Mouse (Mus musculus) embryonic facial prominence, embryonic 15.5 days (tissue): ENCODE measurements at regions not wholly inside any gene's neighbourhood (a gene's known extent, or its start where the extent isn't known, plus 50 kb on each side); places are given as distances from the start of the nearest gene placed in this dataset.

ENCODE experiments used
- ATAC-seq: fragments of 200-750 bp; cut with Nextera tagmentation; 2 replicates; pipeline ENCODE4 v1.8.0; 2017; ENCODE audit warnings: low read depth, moderate TSS enrichment; ENCODE audit not compliant: insufficient number of reproducible peaks, low FRiP score, low TSS enrichment
- H3K27ac ChIP-seq: fragments of 300-500 bp; sonication (generic); replicated peaks from 2 replicates; pipeline ENCODE4 v1.5.1; 2015; ENCODE audit warnings: mild to moderate bottlenecking, inconsistent platforms
- H3K27me3 ChIP-seq: fragments of 300-500 bp; sonication (generic); 2 replicates; pipeline ENCODE4 v1.6.1; 2015; ENCODE audit warnings: inconsistent platforms
- H3K36me3 ChIP-seq: fragments of 300-500 bp; sonication (generic); 2 replicates; pipeline ENCODE4 v1.6.1; 2015; ENCODE audit warnings: mild to moderate bottlenecking, inconsistent platforms
- H3K4me1 ChIP-seq: fragments of 300-500 bp; sonication (generic); 2 replicates; pipeline ENCODE4 v1.6.1; 2015; ENCODE audit warnings: inconsistent platforms
- H3K4me2 ChIP-seq: fragments of 300-500 bp; sonication (generic); replicated peaks from 2 replicates; pipeline ENCODE4 v1.6.1; 2015; ENCODE audit warnings: mild to moderate bottlenecking, inconsistent platforms
- H3K4me3 ChIP-seq: fragments of 300-500 bp; sonication (generic); replicated peaks from 2 replicates; pipeline ENCODE4 v1.5.1; 2015; ENCODE audit warnings: mild to moderate bottlenecking, inconsistent platforms
- H3K9ac ChIP-seq: fragments of 300-500 bp; sonication (generic); 2 replicates; pipeline ENCODE4 v1.6.1; 2015; ENCODE audit warnings: inconsistent platforms
- H3K9me3 ChIP-seq: fragments of 300-500 bp; sonication (generic); replicated peaks from 2 replicates; pipeline ENCODE4 v1.6.1; 2016; ENCODE audit warnings: inconsistent platforms
- WGBS: fragments of 180-500 bp; shearing (Covaris S2); methylation state at CpG from one replicate; pipeline ENCODE4 v1.1.7; 2015; 5-methylcytosine and 5-hydroxymethylcytosine counted together

DNA sequence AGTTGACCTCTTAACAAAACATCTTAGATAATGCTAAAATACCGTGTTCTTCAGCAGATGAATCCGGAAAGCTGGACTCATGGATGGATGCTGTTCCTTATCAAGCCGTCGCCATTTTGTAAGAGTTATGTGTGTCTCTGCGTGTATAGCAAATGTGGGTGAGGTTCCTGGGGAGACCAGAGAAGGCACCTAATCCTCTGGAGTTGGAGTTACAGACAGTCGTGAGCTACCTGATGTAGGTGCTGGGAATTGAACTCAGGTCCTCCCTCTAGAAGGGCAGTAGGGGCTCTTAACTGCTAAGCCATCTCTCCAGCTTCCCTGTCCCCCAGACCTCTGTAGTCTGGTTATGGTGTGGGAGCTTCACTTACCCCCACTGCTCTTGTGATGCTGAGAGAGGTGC is 84.4 kb upstream of the Psmd7 start:
- Histone ChIP-seq H3K9ac (no peak overlapping the region), H3K4me2 (no peak overlapping the region), H3K9me3 (no peaks in the 10 kb centered on the region), H3K36me3 (no peaks in the 10 kb centered on the region), H3K4me3 (no peak overlapping the region), H3K4me1 (peaks cover 5% of the 10 kb centered on the region; the same call in 1 of the 2 replicates), H3K27ac (no peak overlapping the region), H3K27me3 (peaks cover 3% of the 10 kb centered on the region; the same call in 1 of the 2 replicates)
- WGBS: 91% methylated on average over 6 of the region's 6 CpGs
- no peak for ATAC-seq

- Histone ChIP-seq H3K27me3 (peaks cover 30% of the 10 kb centered on the region), H3K4me3 (no peak overlapping the region), H3K9ac (no peak overlapping the region), H3K4me1 (peaks cover 11% of the 10 kb centered on the region), H3K9me3 (no peaks in the 10 kb centered on the region), H3K27ac (no peak overlapping the region), H3K4me2 (no peak overlapping the region), H3K36me3 (no peaks in the 10 kb centered on the region)
- ATAC-seq: no peak
- WGBS: 90% methylated on average over 11 of the region's 11 CpGs
Measured at GRCm38 (mm10) chr8:107682066-107682465, 93.8 kb upstream of the Psmd7 start.

DNA sequence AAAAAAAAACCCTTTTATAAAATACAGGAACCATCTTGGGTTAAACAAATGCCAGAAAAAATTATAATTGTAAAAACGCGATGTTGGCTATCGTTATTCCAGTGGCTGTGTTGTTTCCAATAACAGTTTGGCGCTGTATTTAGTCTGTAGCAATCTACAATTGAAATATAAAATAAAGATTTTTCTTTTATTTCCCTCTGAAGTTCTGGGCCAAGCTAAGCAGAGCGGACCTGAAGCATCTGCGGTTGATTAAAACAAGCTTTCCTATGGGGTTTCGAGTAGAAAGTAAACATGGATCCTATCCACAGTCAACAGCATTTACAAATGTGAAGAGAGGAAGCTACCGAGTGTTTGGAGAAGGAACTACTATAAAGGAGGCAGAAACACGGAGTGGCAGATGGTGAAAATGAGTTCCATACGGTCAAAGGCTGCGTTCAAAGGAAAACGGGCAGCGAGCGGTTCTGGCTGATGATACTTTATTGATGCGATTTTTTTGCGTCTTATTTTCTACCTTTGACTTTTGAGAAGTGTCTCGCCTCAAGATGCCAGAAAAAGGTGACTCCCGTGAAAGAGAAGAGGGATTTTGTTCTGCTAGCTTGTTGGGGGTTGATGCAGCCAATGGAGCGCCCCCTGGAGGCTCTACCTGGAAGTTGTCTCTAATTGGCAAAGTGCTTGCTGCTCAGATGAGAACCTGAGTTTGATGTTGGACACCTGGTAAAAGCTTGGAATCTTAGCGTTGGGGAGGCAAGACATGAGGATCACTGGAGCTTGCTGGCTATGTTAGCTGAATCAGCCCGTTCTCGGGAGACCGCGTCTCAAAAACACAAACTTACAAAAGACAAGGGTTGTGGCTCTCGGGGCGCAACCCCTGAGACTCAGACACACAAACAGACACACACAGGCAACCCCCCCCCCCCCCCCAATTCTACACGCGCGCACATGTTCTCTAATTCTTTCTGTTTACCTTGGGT is 96.7 kb upstream of the Psmd7 start:
- ATAC-seq: peak; percentile 63; the same call in 1 of the 2 replicates
- H3K9ac ChIP-seq: no peak overlapping the region
- peak overlapping the region; percentile 18; the same call in 1 of the 2 replicates for H3K4me3 ChIP-seq
- H3K9me3 ChIP-seq: no peaks in the 10 kb centered on the region
- H3K4me1 ChIP-seq: peaks cover 14% of the 10 kb centered on the region
- H3K36me3 ChIP-seq: no peaks in the 10 kb centered on the region
- H3K4me2 ChIP-seq: peak overlapping the region; percentile 41
- H3K27me3 ChIP-seq: peaks cover 37% of the 10 kb centered on the region
- WGBS: 32% methylated on average over 29 of the region's 29 CpGs
- peak overlapping the region; percentile 55 for H3K27ac ChIP-seq

DNA sequence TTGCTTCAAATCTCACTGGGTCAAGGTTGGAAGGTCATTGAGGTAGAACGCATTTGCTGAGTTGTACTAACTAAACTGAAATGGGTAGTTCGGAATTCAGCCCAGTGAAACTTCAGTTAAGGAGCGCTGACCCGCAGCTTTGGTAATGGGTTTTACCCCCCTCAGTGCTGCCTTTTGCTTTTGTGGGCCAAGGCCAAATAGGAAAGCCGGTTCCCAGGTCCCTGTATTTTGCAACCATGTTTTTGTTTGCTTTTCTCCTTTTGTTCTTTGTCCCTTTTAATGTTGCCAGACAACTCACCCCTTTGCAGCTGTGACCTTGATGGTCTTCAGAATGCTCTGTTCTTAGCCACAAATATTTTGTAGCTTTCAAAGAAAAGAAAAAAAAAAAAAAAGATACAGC is 98.7 kb upstream of the Psmd7 start:
- Histone ChIP-seq H3K4me3 (no peak overlapping the region), H3K9me3 (no peaks in the 10 kb centered on the region), H3K36me3 (no peaks in the 10 kb centered on the region), H3K9ac (no peak overlapping the region), H3K4me2 (no peak overlapping the region), H3K27ac (no peak overlapping the region), H3K27me3 (peaks cover 28% of the 10 kb centered on the region), H3K4me1 (peaks cover 14% of the 10 kb centered on the region)
- 77% methylated on average over 5 of the region's 5 CpGs for WGBS
- ATAC-seq: no peak

- no peak overlapping the region for H3K9ac ChIP-seq
- H3K4me2 ChIP-seq: no peak overlapping the region
- H3K4me3 ChIP-seq: no peak overlapping the region
- H3K27ac ChIP-seq: no peak overlapping the region
- H3K4me1 ChIP-seq: peaks cover 14% of the 10 kb centered on the region
- 86% methylated on average over 9 of the region's 9 CpGs for WGBS
- H3K9me3 ChIP-seq: no peaks in the 10 kb centered on the region
- H3K36me3 ChIP-seq: no peaks in the 10 kb centered on the region
- no peak for ATAC-seq
- peaks cover 23% of the 10 kb centered on the region for H3K27me3 ChIP-seq
Measured at GRCm38 (mm10) chr8:107687529-107687928, 99.3 kb upstream of the Psmd7 start.

DNA sequence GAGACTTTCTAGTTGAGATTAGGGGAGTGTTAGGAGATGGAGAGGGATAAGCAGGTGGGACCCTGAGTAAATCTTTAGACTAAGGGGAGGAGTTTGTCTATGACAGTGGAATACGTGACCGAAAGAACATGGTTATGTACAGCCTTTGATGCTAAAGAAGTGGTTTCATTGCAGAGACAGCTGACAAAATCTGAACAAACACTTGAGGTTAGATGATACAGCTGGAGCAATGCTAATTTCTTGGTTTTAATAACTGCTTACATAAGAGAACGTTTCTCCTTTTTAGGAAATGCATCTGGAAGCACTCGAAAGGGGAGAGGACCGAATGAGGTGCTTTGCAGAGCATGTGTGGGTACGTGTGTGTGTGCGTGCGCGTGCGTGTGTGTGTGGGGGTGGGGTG is 100.8 kb upstream of the Psmd7 start:
- Histone ChIP-seq H3K27ac (no peak overlapping the region), H3K9ac (no peak overlapping the region), H3K9me3 (no peaks in the 10 kb centered on the region), H3K27me3 (peaks cover 13% of the 10 kb centered on the region; the same call in 1 of the 2 replicates), H3K36me3 (no peaks in the 10 kb centered on the region), H3K4me1 (peaks cover 13% of the 10 kb centered on the region), H3K4me3 (no peak overlapping the region), H3K4me2 (no peak overlapping the region)
- ATAC-seq: no peak
- 43% methylated on average over 10 of the region's 10 CpGs for WGBS

DNA sequence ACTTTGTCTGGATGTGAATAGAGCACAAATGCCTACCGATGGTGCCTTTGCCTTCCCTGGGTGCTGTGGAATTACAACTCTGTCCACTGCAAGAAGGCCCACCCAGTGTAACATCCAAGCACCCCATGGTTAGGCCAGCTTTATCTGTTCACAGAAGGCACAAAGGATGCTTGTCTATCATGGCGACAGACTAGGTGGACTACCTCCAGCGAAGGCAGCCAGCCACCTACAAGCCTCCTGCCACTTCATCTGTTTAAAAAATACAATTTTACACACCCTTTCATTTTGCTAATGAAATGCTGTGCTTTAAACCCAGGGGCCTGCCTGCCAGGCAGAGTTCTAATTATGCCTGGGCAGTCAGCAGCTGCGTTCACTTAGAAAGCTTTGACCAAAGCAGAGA is 103.0 kb upstream of the Psmd7 start:
- H3K9me3 ChIP-seq: no peaks in the 10 kb centered on the region
- no peak overlapping the region for H3K4me3 ChIP-seq
- H3K9ac ChIP-seq: no peak overlapping the region
- H3K36me3 ChIP-seq: no peaks in the 10 kb centered on the region
- H3K4me1 ChIP-seq: 0 out of 2 replicates have a peak, but pooled peaks cover 3% of the 10 kb centered on the region
- ATAC-seq: no peak
- 80% methylated on average over 4 of the region's 4 CpGs for WGBS
- peaks cover 10% of the 10 kb centered on the region; the same call in 1 of the 2 replicates for H3K27me3 ChIP-seq
- H3K27ac ChIP-seq: no peak overlapping the region
- H3K4me2 ChIP-seq: no peak overlapping the region

GRCm38 (mm10) chr8:107696384-107697346 is 108.4 kb upstream of the Psmd7 start:
- Histone ChIP-seq H3K4me2 (no peak overlapping the region), H3K4me3 (no peak overlapping the region), H3K27me3 (peaks cover 3% of the 10 kb centered on the region; the same call in 1 of the 2 replicates), H3K9ac (no peak overlapping the region), H3K36me3 (no peaks in the 10 kb centered on the region), H3K4me1 (no peaks in the 10 kb centered on the region), H3K9me3 (no peaks in the 10 kb centered on the region), H3K27ac (no peak overlapping the region)
- 70% methylated on average over 20 of the region's 20 CpGs for WGBS
- no peak for ATAC-seq

GRCm38 (mm10) chr8:107699307-107699706 is 111.0 kb upstream of the Psmd7 start:
- H3K9ac ChIP-seq: no peak overlapping the region
- no peak overlapping the region for H3K4me3 ChIP-seq
- no peak overlapping the region for H3K4me2 ChIP-seq
- WGBS: 33% methylated on average over 7 of the region's 7 CpGs
- H3K9me3 ChIP-seq: no peaks in the 10 kb centered on the region
- no peaks in the 10 kb centered on the region for H3K4me1 ChIP-seq
- no peak overlapping the region for H3K27ac ChIP-seq
- H3K36me3 ChIP-seq: no peaks in the 10 kb centered on the region
- ATAC-seq: no peak
- H3K27me3 ChIP-seq: peaks cover 3% of the 10 kb centered on the region; the same call in 1 of the 2 replicates

DNA sequence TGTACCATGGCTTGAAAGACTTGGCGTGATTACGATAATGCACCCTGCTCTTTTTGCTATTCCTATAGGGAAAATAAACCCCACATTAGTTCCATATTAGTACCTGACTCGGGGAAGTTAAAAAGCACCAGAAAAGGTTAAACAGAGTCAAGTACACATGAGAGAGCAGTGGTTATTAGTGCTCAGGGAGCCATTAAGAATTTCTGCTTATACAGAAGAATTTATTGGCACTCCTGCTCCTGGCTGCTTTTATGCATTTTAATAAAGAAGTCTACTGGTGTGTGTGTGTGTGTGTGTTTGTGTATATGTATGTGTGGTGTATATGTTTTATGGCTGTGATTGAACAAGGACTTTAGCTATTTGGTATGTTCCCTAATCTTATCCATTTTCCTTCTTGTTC is 111.5 kb upstream of the Psmd7 start:
- no peak overlapping the region for H3K27ac ChIP-seq
- H3K9me3 ChIP-seq: no peaks in the 10 kb centered on the region
- H3K9ac ChIP-seq: no peak overlapping the region
- ATAC-seq: no peak
- 55% methylated on average over 3 of the region's 3 CpGs for WGBS
- H3K36me3 ChIP-seq: no peaks in the 10 kb centered on the region
- H3K27me3 ChIP-seq: peaks cover 3% of the 10 kb centered on the region; the same call in 1 of the 2 replicates
- no peaks in the 10 kb centered on the region for H3K4me1 ChIP-seq
- H3K4me2 ChIP-seq: no peak overlapping the region
- no peak overlapping the region for H3K4me3 ChIP-seq

DNA sequence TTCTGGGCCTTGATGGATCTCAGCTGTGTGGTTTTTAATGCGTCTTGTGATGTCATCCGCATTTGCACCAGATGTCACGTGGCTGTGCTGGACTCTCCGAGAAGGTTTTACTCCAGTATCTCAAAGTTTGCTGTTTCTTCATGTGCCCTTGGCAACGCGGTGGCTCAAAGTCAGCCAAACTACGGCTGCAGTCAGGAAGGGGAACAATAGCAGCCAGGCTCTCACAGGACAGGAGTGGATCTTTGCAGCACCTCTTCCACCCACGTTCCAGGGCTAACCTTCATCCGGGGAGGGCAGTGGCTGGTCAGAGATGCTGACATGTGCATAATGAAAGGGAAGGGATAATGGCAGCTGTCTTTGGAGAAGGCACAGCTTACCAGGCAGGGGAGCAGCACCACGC is 127.6 kb upstream of the Psmd7 start:
- Histone ChIP-seq H3K27me3 (no peaks in the 10 kb centered on the region), H3K36me3 (no peaks in the 10 kb centered on the region), H3K27ac (no peak overlapping the region), H3K4me3 (no peak overlapping the region), H3K4me1 (no peaks in the 10 kb centered on the region), H3K9ac (no peak overlapping the region), H3K9me3 (no peaks in the 10 kb centered on the region), H3K4me2 (no peak overlapping the region)
- ATAC-seq: no peak
- WGBS: 75% methylated on average over 10 of the region's 10 CpGs
